Mouse (Mus musculus): ENCODE results near the gene Ip6k2. TPM values are rescaled to one million over a fixed set of nuclear protein-coding genes. Genes with fewer than 3 reads are reported as not detected.
A peak's percentile ranks its signal among the peaks of the same experiment; 100 is the strongest.

The Ip6k2 gene
- total RNA-seq, 2 experiments from 2014 or later: 249 to 251 TPM

DNA sequence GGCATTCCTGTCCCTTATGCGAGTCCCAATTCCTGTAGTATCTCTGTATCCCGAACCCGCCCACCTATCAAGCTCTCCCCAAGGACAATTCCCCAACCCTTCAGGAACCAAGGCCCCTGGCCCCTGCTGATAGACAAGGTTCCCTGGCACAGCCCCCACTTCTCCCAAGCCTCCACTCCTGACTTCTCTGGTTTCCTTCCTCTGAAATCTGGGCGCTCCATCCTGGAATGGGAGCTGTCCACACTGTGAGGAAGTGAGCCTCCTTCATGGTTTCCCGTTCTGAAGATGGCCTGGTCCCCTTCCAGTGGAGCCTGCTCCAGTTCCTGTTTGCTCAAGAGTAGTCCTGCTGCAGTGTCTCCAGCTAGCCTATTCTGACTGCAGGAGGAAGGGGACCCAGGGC is 25.6 kb downstream of the Ip6k2 start:
- DNase-seq (ENCODE audit: low spot score in 2 of 2): no peak
- TF ChIP-seq CTCF (conservative IDR thresholded peaks at IDR 0.05): no peak
- peak overlapping the region; percentile 90; the same call in 1 of the 2 replicates for H3K27ac ChIP-seq
- H3K4me3 ChIP-seq: peak overlapping the region; percentile 98

DNA sequence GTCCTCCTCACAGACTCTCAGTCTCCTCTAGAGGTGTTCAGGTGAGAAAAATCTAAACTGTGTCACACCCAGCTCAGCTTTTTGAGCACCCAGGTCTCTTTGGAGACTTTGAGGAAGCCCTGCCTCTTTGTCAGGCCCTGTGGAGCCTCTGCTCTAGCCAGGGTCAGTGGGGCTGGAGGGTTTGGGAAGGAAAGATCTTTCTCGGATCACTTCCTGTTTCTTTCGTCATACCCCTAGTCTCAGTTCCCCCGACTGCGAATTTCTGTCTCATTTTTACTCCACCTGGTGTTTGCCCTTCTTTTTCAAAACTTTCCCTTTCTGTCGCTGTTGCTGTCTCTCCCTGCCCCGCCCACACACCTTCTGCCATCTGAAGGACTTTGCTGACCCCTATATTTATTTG is 26.1 kb downstream of the Ip6k2 start:
- peak overlapping the region; percentile 90; the same call in 1 of the 2 replicates for H3K27ac ChIP-seq
- TF ChIP-seq CTCF (conservative IDR thresholded peaks at IDR 0.05): no peak

DNA sequence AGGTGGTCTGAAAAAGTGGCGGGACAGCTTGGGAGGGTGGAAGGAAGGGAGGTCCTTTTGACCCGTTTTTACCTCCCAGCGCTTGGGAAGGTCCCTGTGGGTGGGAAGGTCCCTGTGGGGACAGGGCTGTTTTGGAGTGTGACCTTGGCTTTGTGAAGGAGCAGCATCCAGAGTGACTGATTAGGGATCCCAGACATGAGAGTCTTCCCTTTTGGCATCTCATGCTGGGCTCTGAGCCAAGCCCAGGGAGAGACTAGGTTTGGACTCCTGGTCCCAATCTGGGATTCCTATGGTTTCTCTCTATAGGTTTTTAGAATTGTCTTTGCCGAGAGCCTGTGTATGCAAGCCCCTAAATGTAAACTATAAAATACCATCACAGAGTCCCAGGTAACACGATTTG is 26.9 kb downstream of the Ip6k2 start:
- TF ChIP-seq CTCF (conservative IDR thresholded peaks at IDR 0.05): no peak
- H3K4me3 ChIP-seq: no peak overlapping the region
- H3K27ac ChIP-seq: no peak overlapping the region
- DNase-seq (ENCODE audit: low spot score in 2 of 2): no peak

More for the DNA sequence above, 26.1 kb downstream of the Ip6k2 start:
- H3K4me3 ChIP-seq: peak overlapping the region; percentile 98; the same call in 1 of the 2 replicates
- DNase-seq (ENCODE audit: low spot score in 2 of 2): no peak

DNA sequence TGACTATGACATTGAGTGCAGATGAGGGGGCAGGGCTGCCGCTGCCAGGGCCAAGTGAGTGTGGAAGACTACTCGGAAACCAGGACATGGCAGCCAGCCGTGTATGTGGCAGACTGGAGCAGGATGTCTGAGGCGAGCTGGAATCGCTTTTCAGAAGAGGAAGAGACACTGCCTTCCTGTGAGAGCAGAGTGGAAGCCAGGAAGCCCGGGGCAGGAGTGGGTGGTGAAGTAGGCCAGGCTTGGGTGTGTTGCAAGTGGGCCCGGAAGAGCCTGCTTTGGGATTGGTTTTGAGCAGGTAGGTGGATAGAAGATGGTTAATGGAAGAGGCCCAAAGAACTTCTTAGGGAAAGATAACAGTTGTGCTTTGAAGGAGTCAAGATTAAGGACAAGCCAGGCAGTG is 32.0 kb downstream of the Ip6k2 start:
- no peak for DNase-seq (ENCODE audit: low spot score in 2 of 2)
- no peak overlapping the region for H3K4me3 ChIP-seq
- no peak for TF ChIP-seq CTCF (conservative IDR thresholded peaks at IDR 0.05)
- no peak overlapping the region for H3K27ac ChIP-seq

DNA sequence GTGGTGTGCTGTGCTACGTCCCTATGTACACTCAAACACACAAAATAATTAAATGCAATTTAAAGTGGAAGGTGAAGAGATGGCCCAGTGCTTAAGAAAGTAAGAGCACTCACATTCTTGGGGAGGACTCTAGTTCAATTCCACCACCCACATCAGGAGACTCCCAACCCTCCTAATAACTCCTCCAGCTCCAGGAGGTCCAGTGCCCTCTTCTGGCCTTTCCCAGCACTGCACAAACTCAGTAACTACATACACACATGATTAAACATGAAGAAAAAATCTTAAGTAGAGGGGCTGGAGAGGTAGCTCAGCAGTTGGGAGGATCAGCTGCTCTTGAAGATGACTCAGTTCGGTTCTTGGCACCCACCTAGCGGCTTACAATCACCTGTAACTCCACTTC is 35.9 kb downstream of the Ip6k2 start:
- peak; percentile 86 for TF ChIP-seq CTCF (conservative IDR thresholded peaks at IDR 0.05)
- H3K27ac ChIP-seq: no peak overlapping the region
- peak in 1 of 2 experiments; percentile 66 for DNase-seq (ENCODE audit: low spot score in 2 of 2)
- no peak overlapping the region for H3K4me3 ChIP-seq

DNA sequence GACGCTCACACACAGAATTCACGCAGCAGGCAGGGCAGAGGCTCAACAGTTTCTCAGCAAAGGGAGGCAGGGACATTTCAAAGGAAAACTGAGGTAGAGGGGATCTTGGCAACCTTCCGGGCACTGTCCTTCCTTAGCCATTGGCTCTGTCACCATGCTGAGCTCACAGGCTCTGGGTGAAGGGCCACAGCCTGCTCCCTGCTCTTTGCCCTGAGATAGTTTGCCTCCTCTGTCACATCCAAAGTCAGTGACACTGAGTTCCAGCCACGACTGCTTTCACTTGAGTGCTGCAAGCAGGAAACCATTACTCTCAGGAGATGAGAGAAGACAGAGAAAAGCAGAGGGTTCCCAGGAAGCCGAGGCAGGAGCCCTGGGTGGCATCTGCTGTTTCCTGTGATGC is 36.5 kb downstream of the Ip6k2 start:
- TF ChIP-seq CTCF (conservative IDR thresholded peaks at IDR 0.05): no peak
- H3K27ac ChIP-seq: no peak overlapping the region
- no peak overlapping the region for H3K4me3 ChIP-seq
- no peak for DNase-seq (ENCODE audit: low spot score in 2 of 2)

DNA sequence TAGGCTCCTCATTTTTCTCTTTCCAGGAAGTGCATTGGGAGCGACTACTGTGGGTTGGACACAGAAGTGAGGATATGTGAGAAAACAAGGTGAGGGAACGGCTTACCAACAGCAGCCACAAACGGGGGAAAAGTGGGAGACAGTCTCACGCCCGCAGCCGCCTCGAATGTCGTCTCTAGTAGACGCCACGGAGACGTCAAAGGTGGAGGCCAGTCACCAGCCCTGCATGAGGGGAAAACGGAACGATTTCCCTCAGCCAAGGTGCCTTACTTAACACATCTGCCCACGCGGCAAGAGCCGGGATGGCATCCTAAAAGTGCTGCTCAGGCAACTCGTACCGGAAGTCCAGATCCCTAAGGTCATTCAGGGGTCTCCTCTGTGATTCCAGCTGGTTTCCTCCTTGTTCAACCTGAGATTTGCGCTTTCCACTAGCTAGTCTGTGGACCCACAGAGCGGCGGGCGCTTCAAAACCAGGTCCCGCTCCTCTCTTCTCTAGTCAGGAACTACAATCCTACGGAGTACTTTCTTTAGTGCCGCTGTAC is 40.6 kb downstream of the Ip6k2 start:
- peak; percentile 35 for TF ChIP-seq CTCF (conservative IDR thresholded peaks at IDR 0.05)
- Histone ChIP-seq H3K4me3 (peak overlapping the region; percentile 68), H3K27ac (peak overlapping the region; percentile 76; the same call in 1 of the 2 replicates)
- DNase-seq (ENCODE audit: low spot score in 2 of 2): no peak

DNA sequence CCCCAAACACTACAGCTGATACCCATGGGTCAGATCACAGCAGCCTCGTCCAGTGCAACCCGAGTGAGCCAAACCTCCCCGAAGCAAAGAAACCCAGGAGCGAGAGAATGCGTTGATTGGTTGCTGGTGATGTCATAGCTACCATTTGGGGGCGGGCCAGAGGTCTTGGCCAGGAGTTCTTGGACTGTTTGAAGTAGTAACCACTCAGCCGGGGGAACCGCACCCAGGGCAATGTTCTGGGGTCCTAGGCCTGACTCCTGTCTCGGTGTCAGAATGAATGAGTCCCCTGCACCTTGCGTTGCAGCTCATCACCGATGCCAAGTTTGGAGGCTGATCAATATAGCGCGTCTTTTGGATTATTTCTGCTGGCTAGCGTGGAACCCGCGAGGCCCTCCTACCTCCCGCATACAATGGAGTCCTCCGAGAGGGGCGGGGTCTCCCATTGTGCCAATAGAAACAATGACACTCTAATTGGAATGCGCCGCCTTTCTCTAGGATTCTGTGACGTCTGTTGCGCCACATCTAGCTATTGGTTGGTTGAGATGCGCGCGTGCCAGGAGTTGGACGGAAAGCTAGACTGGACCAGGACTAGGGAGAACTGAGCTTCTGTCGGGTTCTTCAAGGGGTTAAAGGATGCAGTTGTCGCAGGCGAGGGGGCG is 41.3 kb downstream of the Ip6k2 start:
- TF ChIP-seq CTCF (conservative IDR thresholded peaks at IDR 0.05): no peak
- peak; percentile 83 to 94 for DNase-seq (ENCODE audit: low spot score in 2 of 2)
- H3K4me3 ChIP-seq: peak overlapping the region; percentile 68
- H3K27ac ChIP-seq: peak overlapping the region; percentile 85

DNA sequence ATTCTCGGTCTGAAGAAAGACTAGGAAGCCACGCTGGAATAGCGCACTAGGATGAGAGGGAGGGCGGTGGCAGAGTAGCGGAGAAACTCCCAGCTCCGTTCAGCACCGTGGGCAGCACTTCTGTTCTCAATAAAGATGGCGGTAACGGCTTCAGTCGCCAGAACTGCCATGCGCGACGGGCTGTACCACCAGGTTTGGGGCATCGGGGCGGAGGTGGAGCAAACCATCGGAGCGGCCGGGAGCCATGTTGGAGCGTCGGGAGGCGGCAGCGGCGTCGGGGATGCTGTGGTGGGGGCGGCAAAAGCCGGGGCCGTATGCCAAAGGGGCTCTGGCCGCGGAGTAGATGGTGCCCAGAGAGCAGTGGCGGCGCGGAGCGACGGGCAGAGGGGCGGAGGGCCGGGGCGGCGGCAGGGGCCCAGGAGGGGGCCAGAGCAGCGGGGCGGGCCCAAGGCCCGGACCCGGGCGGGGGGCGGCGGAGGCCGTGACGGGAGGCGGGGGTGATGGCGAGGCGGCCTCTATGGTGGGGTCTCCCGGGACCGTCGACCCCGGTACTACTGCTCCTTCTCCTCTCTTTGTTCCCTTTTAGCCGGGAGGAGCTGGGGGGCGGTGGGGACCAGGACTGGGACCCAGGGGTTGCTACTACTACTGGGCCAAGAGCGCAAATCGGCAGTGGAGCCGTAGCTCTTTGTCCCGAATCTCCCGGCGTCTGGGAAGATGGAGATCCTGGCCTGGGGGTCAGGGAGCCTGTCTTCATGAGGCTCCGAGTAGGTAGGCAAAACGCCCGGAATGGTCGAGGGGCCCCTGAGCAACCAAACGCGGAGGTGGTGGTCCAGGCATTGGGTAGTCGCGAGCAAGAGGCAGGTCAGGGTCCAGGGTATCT is 42.5 kb downstream of the Ip6k2 start, which contains the start of gene Celsr3:
Gene Celsr3, plus strand, starts transcription at position 501 of the 880 bp plus-strand sequence.
- DNase-seq (ENCODE audit: low spot score in 2 of 2): peak; percentile 92 to 93
- Histone ChIP-seq H3K4me3 (peak within 1 kb of the TSS; percentile 68), H3K27ac (peak within 1 kb of the TSS; percentile 85)
- no peak for TF ChIP-seq CTCF (conservative IDR thresholded peaks at IDR 0.05)

DNA sequence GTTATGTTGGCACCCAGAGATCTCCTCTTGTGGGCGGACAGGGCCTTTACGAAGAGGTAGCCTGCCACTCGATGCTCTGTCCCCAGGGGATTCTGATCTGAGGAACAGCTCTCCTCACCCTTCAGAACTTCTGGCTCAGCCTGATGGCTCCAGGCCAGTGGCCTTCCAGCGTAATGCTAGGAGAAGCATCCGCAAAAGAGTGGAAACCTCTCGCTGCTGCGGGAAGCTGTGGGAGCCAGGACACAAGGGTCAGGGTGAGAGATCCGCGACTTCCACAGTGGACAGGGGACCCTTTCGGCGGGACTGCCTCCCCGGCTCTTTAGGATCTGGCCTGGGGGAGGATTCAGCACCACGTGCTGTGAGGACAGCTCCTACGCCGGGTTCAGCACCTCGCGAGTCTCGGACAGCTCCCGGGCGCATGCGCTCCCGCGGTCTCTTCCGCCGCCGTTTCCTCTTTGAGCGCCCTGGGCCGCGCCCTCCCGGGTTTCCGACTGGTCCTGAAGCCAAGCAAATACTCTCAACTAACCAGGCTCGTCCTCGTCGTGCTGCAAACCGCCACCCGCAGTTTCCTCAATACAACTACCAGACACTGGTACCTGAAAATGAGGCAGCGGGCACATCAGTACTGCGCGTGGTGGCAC is 43.2 kb downstream of the Ip6k2 start:
- DNase-seq (ENCODE audit: low spot score in 2 of 2): peak; percentile 60 to 67
- TF ChIP-seq CTCF (conservative IDR thresholded peaks at IDR 0.05): no peak
- Histone ChIP-seq H3K27ac (peak overlapping the region; percentile 85), H3K4me3 (peak overlapping the region; percentile 68)

DNA sequence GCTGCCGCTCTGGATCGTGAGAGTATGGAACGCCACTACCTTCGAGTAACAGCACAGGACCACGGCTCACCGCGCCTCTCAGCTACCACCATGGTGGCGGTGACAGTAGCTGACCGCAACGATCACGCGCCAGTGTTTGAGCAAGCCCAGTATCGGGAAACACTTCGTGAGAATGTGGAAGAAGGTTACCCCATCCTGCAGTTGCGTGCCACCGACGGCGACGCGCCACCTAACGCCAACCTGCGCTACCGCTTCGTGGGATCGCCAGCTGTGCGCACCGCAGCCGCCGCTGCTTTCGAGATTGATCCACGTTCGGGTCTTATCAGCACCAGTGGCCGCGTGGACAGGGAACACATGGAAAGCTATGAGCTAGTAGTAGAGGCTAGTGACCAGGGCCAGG is 43.9 kb downstream of the Ip6k2 start:
- peak; percentile 27 for TF ChIP-seq CTCF (conservative IDR thresholded peaks at IDR 0.05)
- no peak for DNase-seq (ENCODE audit: low spot score in 2 of 2)
- peak overlapping the region; percentile 68 for H3K4me3 ChIP-seq
- H3K27ac ChIP-seq: no peak overlapping the region

DNA sequence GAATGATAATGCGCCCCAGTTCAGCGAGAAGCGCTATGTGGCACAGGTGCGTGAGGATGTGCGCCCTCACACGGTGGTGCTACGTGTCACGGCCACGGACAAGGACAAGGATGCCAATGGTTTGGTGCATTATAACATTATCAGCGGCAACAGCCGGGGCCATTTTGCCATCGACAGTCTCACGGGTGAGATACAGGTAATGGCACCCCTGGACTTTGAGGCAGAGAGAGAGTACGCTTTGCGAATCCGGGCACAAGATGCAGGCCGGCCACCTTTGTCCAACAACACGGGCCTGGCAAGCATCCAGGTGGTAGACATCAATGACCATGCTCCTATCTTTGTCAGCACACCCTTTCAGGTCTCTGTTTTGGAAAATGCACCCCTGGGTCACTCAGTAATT is 44.3 kb downstream of the Ip6k2 start:
- no peak for DNase-seq (ENCODE audit: low spot score in 2 of 2)
- no peak for TF ChIP-seq CTCF (conservative IDR thresholded peaks at IDR 0.05)
- Histone ChIP-seq H3K4me3 (no peak overlapping the region; the same call in 1 of the 2 replicates), H3K27ac (no peak overlapping the region)

DNA sequence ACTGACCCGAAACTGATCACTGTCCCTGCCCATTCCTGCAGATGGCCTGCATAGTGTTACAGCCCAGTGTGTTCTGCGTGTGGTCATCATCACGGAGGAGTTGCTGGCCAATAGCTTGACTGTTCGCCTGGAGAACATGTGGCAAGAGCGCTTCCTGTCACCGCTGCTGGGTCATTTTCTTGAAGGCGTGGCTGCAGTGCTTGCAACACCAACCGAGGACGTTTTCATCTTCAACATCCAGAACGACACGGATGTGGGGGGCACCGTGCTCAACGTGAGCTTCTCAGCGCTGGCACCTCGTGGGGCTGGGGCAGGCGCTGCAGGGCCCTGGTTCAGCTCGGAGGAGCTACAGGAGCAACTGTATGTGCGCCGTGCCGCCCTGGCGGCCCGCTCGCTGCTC is 48.0 kb downstream of the Ip6k2 start:
- no peak overlapping the region for H3K27ac ChIP-seq
- DNase-seq (ENCODE audit: low spot score in 2 of 2): no peak
- H3K4me3 ChIP-seq: peak overlapping the region; percentile 40
- TF ChIP-seq CTCF (conservative IDR thresholded peaks at IDR 0.05): no peak

Measured in layer of hippocampus, adult 2 months (tissue).